ENCODE assay signal across 17 mouse cellular contexts in the genomic region with DNA sequence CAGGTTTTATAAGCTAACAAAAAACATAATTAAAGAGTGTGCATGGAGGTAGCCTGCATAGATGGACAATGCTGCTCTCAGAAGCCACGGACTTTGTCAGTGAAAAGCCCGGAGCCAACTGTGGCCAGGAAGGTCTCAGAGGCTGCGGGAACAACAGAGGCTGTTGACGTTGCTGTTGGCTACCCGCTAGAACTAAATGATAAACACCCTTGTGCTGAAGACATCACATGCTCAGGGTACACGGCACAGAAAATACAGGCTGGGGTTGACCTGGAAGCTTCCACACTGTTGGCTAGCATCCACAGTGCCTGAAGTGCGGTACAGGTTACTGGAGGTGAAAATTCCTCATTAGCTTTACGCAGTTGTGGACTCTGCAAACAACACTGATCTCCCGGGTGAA. TPM values are rescaled to one million over a fixed set of nuclear protein-coding genes. Genes with fewer than 3 reads are reported as not detected.
A peak's percentile ranks its signal among the peaks of the same experiment; 100 is the strongest.
DNase-seq lines count a peak whose midpoint lies in the region; ATAC-seq lines count a peak whose summit lies in the region.
"Had no signal": no experiment of that assay in that cellular context is flagged by ENCODE, and none has a peak within 500 bp of the region (broad histone marks: within the 10 kb centered on the region; RNA-seq: fewer than 3 reads in every experiment).

No protein-coding gene starts in this region.

- peak; percentile 45 to 51 for DNase-seq in heart, adult 18-20 months
- no peak for DNase-seq in heart, adult 8-10 months (ENCODE audit: low spot score)
- peak; percentile 5 for DNase-seq in kidney, adult 18-20 months
- no peak for DNase-seq in kidney, adult 11 months
- DNase-seq in kidney, postnatal 14 days = peak; percentile 18
- DNase-seq in left cerebral cortex, postnatal 10 days (ENCODE audit: extremely low spot score in 1 of 2, low spot score in 2 of 2) = no peak
- DNase-seq: adrenal gland, adult 8-10 months; adrenal gland, postnatal 36 days; cerebellum, adult 2 months; cerebellum, postnatal 10 days; forebrain, postnatal 0 days; gastrocnemius, postnatal 14 days had no signal

- intact Hi-C loops in left cerebral cortex, postnatal 10 days (cut with DNase I) = no loop called here

- H3K4me1 ChIP-seq in kidney, embryonic 14.5 days (ENCODE audit: control insufficient read depth, insufficient read depth, low read length) = 0 out of 2 replicates have a peak, but pooled peaks cover 3% of the 10 kb centered on the region
- H3K4me1 ChIP-seq: embryonic facial prominence, embryonic 10.5 days; forebrain, embryonic 13.5 days; hindbrain, embryonic 15.5 days had no signal

- H3K4me2 ChIP-seq in kidney, embryonic 14.5 days (replicated peaks; ENCODE audit: low read depth, low read length) = no peak overlapping the region
- H3K4me2 ChIP-seq: forebrain, embryonic 13.5 days; hindbrain, embryonic 15.5 days had no signal

- no peak for ATAC-seq in kidney, embryonic 14.5 days (ENCODE audit: low FRiP score, low TSS enrichment)
- ATAC-seq: forebrain, embryonic 13.5 days; forebrain, postnatal 0 days; Patski had no signal

- H3K27me3 ChIP-seq in kidney, embryonic 14.5 days (ENCODE audit: control insufficient read depth, insufficient read depth, low read length) = no peaks in the 10 kb centered on the region
- H3K27me3 ChIP-seq: forebrain, embryonic 13.5 days; hindbrain, embryonic 15.5 days; Patski had no signal

- H3K9me3 ChIP-seq in kidney, embryonic 14.5 days (ENCODE audit: control insufficient read depth, low read length) = no peaks in the 10 kb centered on the region
- H3K9me3 ChIP-seq: embryonic facial prominence, embryonic 10.5 days; forebrain, embryonic 13.5 days; hindbrain, embryonic 15.5 days had no signal

- WGBS in kidney, embryonic 14.5 days = 75% methylated on average over 8 of the region's 9 CpGs

- H3K9ac ChIP-seq in kidney, embryonic 14.5 days (ENCODE audit: low read depth, low read length) = no peak overlapping the region
- H3K9ac ChIP-seq: forebrain, embryonic 13.5 days; forebrain, postnatal 0 days; hindbrain, embryonic 15.5 days had no signal

- H3K27ac ChIP-seq in kidney, embryonic 14.5 days (ENCODE audit: low read depth, low read length) = no peak overlapping the region
- H3K27ac ChIP-seq: embryonic facial prominence, embryonic 10.5 days; forebrain, embryonic 13.5 days; hindbrain, embryonic 15.5 days had no signal

- H3K4me3 ChIP-seq in kidney, embryonic 14.5 days (ENCODE audit: low read length) = no peak overlapping the region
- H3K4me3 ChIP-seq: embryonic facial prominence, embryonic 10.5 days; forebrain, embryonic 13.5 days; hindbrain, embryonic 15.5 days had no signal

- H3K36me3 ChIP-seq in kidney, embryonic 14.5 days (ENCODE audit: control insufficient read depth, insufficient read depth, low read length) = no peaks in the 10 kb centered on the region
- H3K36me3 ChIP-seq: embryonic facial prominence, embryonic 10.5 days; hindbrain, embryonic 15.5 days had no signal

RNA-seq across cellular contexts. Expression of gene Usp38, which starts 43.6 kb away (rescaled TPM):
- 10 to 100 TPM; 18.9 to 19.5 TPM for total RNA-seq in heart, adult 18-20 months (2021)
- total RNA-seq in heart, adult 8-10 months (2022) = 10 to 100 TPM; 16.6 to 18.5 (median 18.0) TPM
- polyA plus RNA-seq in kidney, embryonic 14.5 days (2014; fragmentation: Nextera tagmentation; extraction: Ambion mirVana) = 14.3 and 25.5 TPM in 2 replicates
- 10 to 100 TPM; 25.0 to 26.1 TPM for total RNA-seq in left cerebral cortex, postnatal 10 days (2021)

Comparison
In these comparisons a context has a peak if more than half of its experiments do, and no peak if none do; other contexts are left out.
1. DNase-seq: peak in heart, adult 18-20 months (2 of 2), kidney, adult 18-20 months (single experiment) and kidney, postnatal 14 days (single experiment); none in heart, adult 8-10 months (single experiment), kidney, adult 11 months (single experiment) and left cerebral cortex, postnatal 10 days (0 of 2).